Mouse (Mus musculus) kidney, postnatal 0 days (tissue): Measurements from ENCODE around the gene Zswim1. TPM values are rescaled to one million over a fixed set of nuclear protein-coding genes. Genes with fewer than 3 reads are reported as not detected.
A peak's percentile ranks its signal among the peaks of the same experiment; 100 is the strongest.
"Not testable (repeated sequence)": the region's sequence is repeated elsewhere in the genome, so short reads cannot be mapped to it uniquely, and the experiment has no call there.

Experiments used
- ATAC-seq: fragments of 200-750 bp; cut with Nextera tagmentation; replicated peaks from 2 replicates; pipeline ENCODE4 v1.8.0; 2017; ENCODE audit warnings: low read depth, moderate number of reproducible peaks, moderate TSS enrichment, moderate library complexity; ENCODE audit not compliant: low FRiP score
- DNase-seq: peaks from one replicate; pipeline ENCODE4 v3.0.0-alpha.2; 2016; ENCODE audit warnings: low spot score
- H3K27ac ChIP-seq: fragments of 300-500 bp; sonication (generic); 2 replicates; pipeline ENCODE4 v1.5.1; 2014; ENCODE audit warnings: mild to moderate bottlenecking
- H3K27me3 ChIP-seq: fragments of 300-500 bp; sonication (generic); 2 replicates; pipeline ENCODE4 v1.6.1; 2014; ENCODE audit warnings: low read length, mixed read lengths; ENCODE audit not compliant: insufficient read depth
- H3K36me3 ChIP-seq: fragments of 300-500 bp; sonication (generic); 2 replicates; pipeline ENCODE4 v1.6.1; 2014; ENCODE audit warnings: low read length, mixed read lengths; ENCODE audit not compliant: insufficient read depth
- H3K4me1 ChIP-seq: fragments of 300-500 bp; sonication (generic); replicated peaks from 2 replicates; pipeline ENCODE4 v1.6.1; 2014; ENCODE audit warnings: antibody characterized with exemption, low read length, mixed read lengths; ENCODE audit not compliant: insufficient read depth
- H3K4me2 ChIP-seq: fragments of 300-500 bp; sonication (generic); 2 replicates; pipeline ENCODE4 v1.6.1; 2014; ENCODE audit warnings: mild to moderate bottlenecking, low read length, moderate library complexity, mixed read lengths
- H3K4me3 ChIP-seq: fragments of 300-500 bp; sonication (generic); replicated peaks from 2 replicates; pipeline ENCODE4 v1.5.1; 2014; ENCODE audit warnings: low read depth, low read length
- H3K9ac ChIP-seq: fragments of 300-500 bp; sonication (generic); 2 replicates; pipeline ENCODE4 v1.6.1; 2014; ENCODE audit warnings: low read depth, low read length
- H3K9me3 ChIP-seq: fragments of 300-500 bp; sonication (generic); replicated peaks from 2 replicates; pipeline ENCODE4 v1.6.1; 2016; ENCODE audit warnings: low read length, inconsistent platforms, mixed read lengths
- CTCF ChIP-seq: IDR thresholded peaks from 2 replicates; pipeline ENCODE4 v1.5.1; 2016; ENCODE audit warnings: antibody characterized with exemption, low read depth, mild to moderate bottlenecking, moderate library complexity
- WGBS: fragments of 180-500 bp; shearing (Covaris S2); extraction: QIAGEN DNeasy Blood & Tissue Kit; methylation state at CpG from one replicate; pipeline ENCODE4 v1.1.7; 2014; 5-methylcytosine and 5-hydroxymethylcytosine counted together
- polyA plus RNA-seq: library from polyadenylated mRNA; unstranded; fragments of >200 nt; fragmentation: Nextera tagmentation; extraction: Ambion mirVana; gene quantifications from 2 replicates; pipeline ENCODE4 v1.2.1, GENCODE M21; 2015

Gene Zswim1
- polyA plus RNA-seq, 1 experiment from 2014 or later = 15.5 TPM

GRCm38 (mm10) chr2:164835164-164835563 lies 12.7 kb downstream of the Zswim1 start:
- TF ChIP-seq CTCF = no peak
- peak overlapping the region; percentile 99; the same call in 1 of the 2 replicates for H3K4me2 ChIP-seq
- H3K9me3 ChIP-seq = no peaks in the 10 kb centered on the region
- H3K4me3 ChIP-seq = no peak overlapping the region
- H3K9ac ChIP-seq = no peak overlapping the region
- H3K4me1 ChIP-seq = peaks cover 13% of the 10 kb centered on the region; the same call in 1 of the 2 replicates
- no peaks in the 10 kb centered on the region for H3K27me3 ChIP-seq
- DNase-seq = no peak
- H3K36me3 ChIP-seq = peaks cover 38% of the 10 kb centered on the region
- no peak for ATAC-seq
- no peak overlapping the region for H3K27ac ChIP-seq
- WGBS = 94% methylated on average over 4 of the region's 4 CpGs

GRCm38 (mm10) chr2:164845782-164846181 lies 23.3 kb downstream of the Zswim1 start:
- Histone ChIP-seq H3K27me3 (no peaks in the 10 kb centered on the region), H3K36me3 (no peaks in the 10 kb centered on the region), H3K9me3 (no peaks in the 10 kb centered on the region), H3K4me3 (no peak overlapping the region), H3K27ac (no peak overlapping the region), H3K4me2 (no peak overlapping the region), H3K4me1 (no peaks in the 10 kb centered on the region), H3K9ac (no peak overlapping the region)
- TF ChIP-seq CTCF = peak; percentile 59
- no peak for ATAC-seq
- WGBS = 54% methylated on average over 3 of the region's 3 CpGs
- DNase-seq = no peak

GRCm38 (mm10) chr2:164850061-164850460 lies 27.6 kb downstream of the Zswim1 start:
- WGBS = 41% methylated on average over 8 of the region's 8 CpGs
- Histone ChIP-seq H3K9me3 (no peaks in the 10 kb centered on the region), H3K27ac (no peak overlapping the region), H3K4me3 (no peak overlapping the region), H3K27me3 (no peaks in the 10 kb centered on the region; the same call in 1 of the 2 replicates), H3K36me3 (no peaks in the 10 kb centered on the region), H3K4me1 (no peaks in the 10 kb centered on the region), H3K9ac (no peak overlapping the region), H3K4me2 (no peak overlapping the region)
- ATAC-seq (no peak), DNase-seq (no peak)
- no peak for TF ChIP-seq CTCF

GRCm38 (mm10) chr2:164855572-164855971 lies 33.1 kb downstream of the Zswim1 start:
- H3K9me3 ChIP-seq, H3K9ac ChIP-seq, DNase-seq, ATAC-seq, H3K27me3 ChIP-seq, H3K4me3 ChIP-seq, H3K27ac ChIP-seq, H3K4me2 ChIP-seq, H3K36me3 ChIP-seq: not testable (repeated sequence)
- H3K4me1 ChIP-seq = peaks cover 12% of the 10 kb centered on the region; the same call in 1 of the 2 replicates
- 81% methylated on average over 5 of the region's 5 CpGs for WGBS

- peak; percentile 17; the same call in 1 of the 2 replicates for ATAC-seq
- TF ChIP-seq CTCF = peak; percentile 33; the same call in 1 of the 2 replicates
- Histone ChIP-seq H3K4me1 (peaks cover 12% of the 10 kb centered on the region; the same call in 1 of the 2 replicates), H3K27me3 (no peaks in the 10 kb centered on the region; the same call in 1 of the 2 replicates), H3K9me3 (no peaks in the 10 kb centered on the region), H3K4me2 (peak overlapping the region; percentile 95), H3K4me3 (peak overlapping the region; percentile 39), H3K9ac (peak overlapping the region; percentile 62; the same call in 1 of the 2 replicates), H3K36me3 (no peaks in the 10 kb centered on the region), H3K27ac (no peak overlapping the region)
- 2% methylated on average over 42 of the region's 42 CpGs for WGBS
- DNase-seq = no peak
Measured at GRCm38 (mm10) chr2:164856309-164857100, 34.0 kb downstream of the Zswim1 start.

GRCm38 (mm10) chr2:164857101-164857821 lies 34.8 kb downstream of the Zswim1 start, which contains the start of gene Pltp:
Pltp (minus strand) TSS chr2:164857711.
- under 1% methylated on average over 47 of the region's 47 CpGs for WGBS
- DNase-seq (peak; percentile 84), ATAC-seq (peak; percentile 40)
- H3K4me2 ChIP-seq = peak within 1 kb of the TSS; percentile 95
- no peaks in the 10 kb centered on the region; the same call in 1 of the 2 replicates for H3K27me3 ChIP-seq
- no peaks in the 10 kb centered on the region for H3K9me3 ChIP-seq
- H3K27ac ChIP-seq = 0 out of 2 replicates have a peak within 1 kb of the TSS, but pooled peaks have one; percentile 47
- H3K4me1 ChIP-seq = peaks cover 17% of the 10 kb centered on the region; the same call in 1 of the 2 replicates
- H3K9ac ChIP-seq = peak within 1 kb of the TSS; percentile 62; the same call in 1 of the 2 replicates
- TF ChIP-seq CTCF = no peak
- peak within 1 kb of the TSS; percentile 39 for H3K4me3 ChIP-seq
- H3K36me3 ChIP-seq = no peaks in the 10 kb centered on the region
